24 mouse cellular contexts compared by ENCODE assay signal in the genomic region with DNA sequence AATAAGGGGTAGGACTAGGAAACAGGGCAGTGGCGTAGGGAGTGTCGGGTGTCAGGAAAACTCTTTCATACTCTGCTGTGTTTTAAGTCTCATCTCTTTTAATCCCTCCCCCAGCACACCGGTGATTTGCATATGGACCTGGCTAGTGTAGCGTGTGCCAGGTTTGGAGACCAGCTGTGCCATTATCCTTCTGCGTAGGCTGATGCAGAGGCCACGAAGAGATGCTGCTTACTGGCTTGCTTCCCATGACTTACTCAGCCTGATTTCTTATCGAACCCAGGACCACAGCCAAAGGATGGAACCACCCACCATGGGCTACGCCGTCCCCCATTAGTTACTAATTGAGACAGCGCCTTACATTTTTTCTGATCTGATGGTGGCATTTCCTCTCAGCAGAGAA.
A peak's percentile ranks its signal among the peaks of the same experiment; 100 is the strongest.
DNase-seq lines count a peak whose midpoint lies in the region; ATAC-seq and TF ChIP-seq lines count a peak whose summit lies in the region.
"Had no signal": no experiment of that assay in that cellular context is flagged by ENCODE, and none has a peak within 500 bp of the region (broad histone marks: within the 10 kb centered on the region; RNA-seq: fewer than 3 reads in every experiment).

No protein-coding gene starts in this region.

- peak overlapping the region; percentile 42; the same call in 1 of the 2 replicates for H3K27ac ChIP-seq in forebrain, embryonic 15.5 days (replicated peaks)
- H3K27ac ChIP-seq in forebrain, embryonic 13.5 days: no peak overlapping the region
- H3K27ac ChIP-seq in neural tube, embryonic 13.5 days (replicated peaks): no peak overlapping the region
- H3K27ac ChIP-seq in left cerebral cortex, adult 2 months: no peak overlapping the region
- H3K27ac ChIP-seq: embryonic facial prominence, embryonic 13.5 days; forebrain, embryonic 10.5 days; heart, embryonic 13.5 days; limb, embryonic 13.5 days; lung, embryonic 15.5 days; midbrain, embryonic 10.5 days; stomach, embryonic 15.5 days had no signal

- no peaks in the 10 kb centered on the region for H3K9me3 ChIP-seq in forebrain, embryonic 15.5 days
- no peaks in the 10 kb centered on the region for H3K9me3 ChIP-seq in forebrain, embryonic 13.5 days (replicated peaks)
- no peaks in the 10 kb centered on the region for H3K9me3 ChIP-seq in neural tube, embryonic 13.5 days
- H3K9me3 ChIP-seq: embryonic facial prominence, embryonic 13.5 days; forebrain, embryonic 10.5 days; heart, embryonic 13.5 days; limb, embryonic 13.5 days; lung, embryonic 15.5 days; midbrain, embryonic 10.5 days; stomach, embryonic 15.5 days had no signal

- intact Hi-C loops in left cerebral cortex, adult 2 months (cut with DNase I): no loop called here

- WGBS in forebrain, embryonic 15.5 days: 58% methylated on average over 10 of the region's 10 CpGs
- WGBS in forebrain, embryonic 13.5 days: 67% methylated on average over 10 of the region's 10 CpGs
- 67% methylated on average over 10 of the region's 10 CpGs for WGBS in neural tube, embryonic 13.5 days

- no peak overlapping the region for H3K9ac ChIP-seq in forebrain, embryonic 15.5 days (replicated peaks)
- H3K9ac ChIP-seq in forebrain, embryonic 13.5 days: no peak overlapping the region
- no peak overlapping the region for H3K9ac ChIP-seq in neural tube, embryonic 13.5 days
- H3K9ac ChIP-seq: embryonic facial prominence, embryonic 13.5 days; heart, embryonic 13.5 days; limb, embryonic 13.5 days; lung, embryonic 15.5 days; stomach, embryonic 15.5 days had no signal

- no peaks in the 10 kb centered on the region for H3K36me3 ChIP-seq in forebrain, embryonic 15.5 days
- H3K36me3 ChIP-seq in forebrain, embryonic 13.5 days (ENCODE audit: poor library complexity, severe bottlenecking): 0 out of 2 replicates have a peak, but pooled peaks cover 4% of the 10 kb centered on the region
- 0 out of 2 replicates have a peak, but pooled peaks cover 6% of the 10 kb centered on the region for H3K36me3 ChIP-seq in neural tube, embryonic 13.5 days
- H3K36me3 ChIP-seq: heart, embryonic 13.5 days; limb, embryonic 13.5 days; lung, embryonic 15.5 days; stomach, embryonic 15.5 days had no signal

- no peak for ATAC-seq in forebrain, embryonic 15.5 days (replicated peaks)
- ATAC-seq in forebrain, embryonic 13.5 days: no peak
- ATAC-seq in neural tube, embryonic 13.5 days (ENCODE audit: low read depth): 0 out of 2 replicates have a peak, but pooled peaks have one; percentile 13
- ATAC-seq: intestine, postnatal 0 days had no signal

- no peaks in the 10 kb centered on the region for H3K27me3 ChIP-seq in forebrain, embryonic 15.5 days
- no peaks in the 10 kb centered on the region for H3K27me3 ChIP-seq in forebrain, embryonic 13.5 days
- no peaks in the 10 kb centered on the region for H3K27me3 ChIP-seq in neural tube, embryonic 13.5 days
- H3K27me3 ChIP-seq: embryonic facial prominence, embryonic 13.5 days; limb, embryonic 13.5 days; lung, embryonic 15.5 days; stomach, embryonic 15.5 days had no signal

- no peak overlapping the region for H3K4me2 ChIP-seq in forebrain, embryonic 15.5 days (replicated peaks)
- H3K4me2 ChIP-seq in forebrain, embryonic 13.5 days: no peak overlapping the region
- no peak overlapping the region for H3K4me2 ChIP-seq in neural tube, embryonic 13.5 days
- H3K4me2 ChIP-seq: embryonic facial prominence, embryonic 13.5 days; heart, embryonic 13.5 days; limb, embryonic 13.5 days; liver, embryonic 11.5 days; lung, embryonic 15.5 days; stomach, embryonic 15.5 days had no signal

- TF ChIP-seq CTCF in left cerebral cortex, adult 2 months (IDR thresholded peaks at IDR 0.05): no peak

- peak; percentile 31 to 51 for DNase-seq in layer of hippocampus, adult 18-20 months (ENCODE audit: low spot score in 2 of 2)
- DNase-seq in layer of hippocampus, postnatal 25 days (ENCODE audit: extremely low spot score in 1 of 2, low spot score in 1 of 2): no peak
- no peak for DNase-seq in neural tube, embryonic 10.5 days (ENCODE audit: extremely low spot score, low spot score)
- DNase-seq in MN1 (ENCODE audit: low spot score): peak; percentile 23
- no peak for DNase-seq in left cerebral cortex, adult 2 months (ENCODE audit: extremely low spot score in 1 of 2, low spot score in 2 of 2)
- DNase-seq: adrenal gland, postnatal 14 days; cerebellum, adult 18-20 months; cerebellum, postnatal 10 days; gastrocnemius, postnatal 10 days; heart, postnatal 10 days; kidney, adult 9 months; kidney, postnatal 10 days had no signal

- no peak overlapping the region for H3K4me3 ChIP-seq in forebrain, embryonic 15.5 days
- no peak overlapping the region for H3K4me3 ChIP-seq in forebrain, embryonic 13.5 days
- H3K4me3 ChIP-seq in neural tube, embryonic 13.5 days: no peak overlapping the region
- H3K4me3 ChIP-seq in left cerebral cortex, adult 2 months: no peak overlapping the region
- H3K4me3 ChIP-seq: embryonic facial prominence, embryonic 13.5 days; forebrain, embryonic 10.5 days; heart, embryonic 13.5 days; limb, embryonic 13.5 days; lung, embryonic 15.5 days; midbrain, embryonic 10.5 days; stomach, embryonic 15.5 days had no signal

- H3K4me1 ChIP-seq in forebrain, embryonic 15.5 days: peaks cover 43% of the 10 kb centered on the region
- H3K4me1 ChIP-seq in forebrain, embryonic 13.5 days: peaks cover 52% of the 10 kb centered on the region
- peaks cover 59% of the 10 kb centered on the region for H3K4me1 ChIP-seq in neural tube, embryonic 13.5 days (replicated peaks)

Comparison
In these comparisons a context has a peak if more than half of its experiments do, and no peak if none do; other contexts are left out.
1. DNase-seq: peak in layer of hippocampus, adult 18-20 months (2 of 2) and MN1 (single experiment); none in layer of hippocampus, postnatal 25 days (0 of 2), neural tube, embryonic 10.5 days (single experiment) and left cerebral cortex, adult 2 months (0 of 2).